7 mouse cellular contexts compared by ENCODE assay signal in the genomic region with DNA sequence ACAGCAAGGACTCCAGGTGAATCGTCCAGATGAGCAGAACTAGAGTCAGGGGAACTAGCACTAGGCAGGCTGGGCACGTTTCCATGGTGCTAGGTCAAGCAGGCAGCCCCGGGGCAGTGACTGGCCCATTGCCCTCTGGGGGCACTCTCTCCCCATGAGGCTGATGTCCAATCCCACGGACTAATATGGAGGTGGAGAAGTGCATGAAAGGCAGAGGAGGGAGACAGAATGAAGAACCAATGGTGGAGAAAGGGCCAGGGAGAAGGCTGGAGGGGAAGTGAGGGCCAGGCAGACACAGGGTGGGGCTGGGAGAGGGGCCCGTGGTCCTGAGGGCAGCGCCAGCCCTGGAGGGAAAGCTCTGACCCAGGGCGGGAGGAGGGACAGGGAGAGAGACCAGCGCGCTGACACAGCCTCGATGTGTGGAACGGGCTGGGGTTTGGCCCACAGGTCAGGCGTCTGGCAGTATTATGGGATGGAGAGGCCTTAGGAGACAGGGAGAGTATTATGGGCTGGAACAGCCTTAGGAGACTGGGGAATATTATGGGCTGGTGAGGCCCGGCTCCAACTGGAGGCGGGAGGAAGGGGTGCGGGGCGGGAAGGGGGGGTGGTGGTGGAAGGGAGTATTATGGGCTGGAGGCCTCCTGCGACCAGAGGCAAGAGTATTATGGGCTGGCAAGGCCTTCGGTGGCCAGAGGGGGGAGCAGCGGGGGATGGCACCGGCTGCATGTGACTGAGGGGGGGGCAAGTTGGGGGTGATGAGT. TPM values are rescaled to one million over a fixed set of nuclear protein-coding genes. Genes with fewer than 3 reads are reported as not detected.
DNase-seq lines count a peak whose midpoint lies in the region; ATAC-seq lines count a peak whose summit lies in the region.

No protein-coding gene starts in this region.

- 3% methylated on average over 20 of the region's 20 CpGs for WGBS in intestine, embryonic 15.5 days

- H3K9ac ChIP-seq in intestine, embryonic 15.5 days: no peak overlapping the region

- H3K4me1 ChIP-seq in intestine, embryonic 15.5 days (replicated peaks): peaks cover 38% of the 10 kb centered on the region

- no peaks in the 10 kb centered on the region for H3K27me3 ChIP-seq in intestine, embryonic 15.5 days (replicated peaks)

- no peaks in the 10 kb centered on the region for H3K36me3 ChIP-seq in intestine, embryonic 15.5 days

- peak overlapping the region; percentile 91 for H3K27ac ChIP-seq in intestine, embryonic 15.5 days

- peak; percentile 43 to 69 for DNase-seq in adrenal gland, postnatal 4 days (ENCODE audit: low spot score in 2 of 2)
- peak; percentile 80 for DNase-seq in embryo, embryonic 11.5 days (ENCODE audit: low read depth, low spot score)
- peak; percentile 72 for DNase-seq in gastrocnemius, postnatal 36 days
- DNase-seq in left cerebral cortex, postnatal 36 days (ENCODE audit: low spot score in 2 of 2): peak; percentile 68 to 71
- peak; percentile 77 for DNase-seq in right cerebral cortex, postnatal 4 days

- peak; percentile 83 for ATAC-seq in intestine, embryonic 15.5 days
- ATAC-seq in megakaryocyte progenitor cell, adult 5-6 weeks (replicated peaks; ENCODE audit: poor library complexity): peak; percentile 54

- intact Hi-C loops in gastrocnemius, postnatal 36 days (cut with DNase I): no loop called here
- intact Hi-C loops in left cerebral cortex, postnatal 36 days (cut with DNase I): loop anchor here (5.0 to 10.0 kb wide), 3 partner anchors 84 to 234 kb away; partner anchors contain the start of genes P3h3 and Zfp384

- H3K4me3 ChIP-seq in intestine, embryonic 15.5 days (replicated peaks): no peak overlapping the region

- peak overlapping the region; percentile 61 for H3K4me2 ChIP-seq in intestine, embryonic 15.5 days (replicated peaks)

- no peaks in the 10 kb centered on the region for H3K9me3 ChIP-seq in intestine, embryonic 15.5 days

RNA-seq across cellular contexts. Expression of gene Chd4, which starts 7.0 kb away (rescaled TPM):
- total RNA-seq in adrenal gland, postnatal 4 days (2021): 100 to 1,000 TPM; 227 to 264 TPM
- total RNA-seq in gastrocnemius, postnatal 36 days (2021): 10 to 100 TPM; 67.6 to 72.2 TPM
- 62.3 and 62.6 TPM in 2 replicates for polyA plus RNA-seq in intestine, embryonic 15.5 days (2015; fragmentation: Nextera tagmentation; extraction: Ambion mirVana)
- 100 to 1,000 TPM; 153 to 166 TPM for total RNA-seq in left cerebral cortex, postnatal 36 days (2021)
- total RNA-seq in megakaryocyte progenitor cell, adult 5-6 weeks (2015): 85.7 and 91.6 TPM in 2 replicates
- 299 and 375 TPM in 2 replicates for total RNA-seq in megakaryocyte progenitor cell, adult 5-6 weeks (2017)

RNA-seq across cellular contexts. Expression of gene Lpar5, which starts 21.0 kb away (rescaled TPM):
- total RNA-seq in adrenal gland, postnatal 4 days (2021): 1 to 10 TPM in 1 of 2 experiments, under 1 TPM in 1; 0.84 to 1.0 TPM
- not detected for total RNA-seq in gastrocnemius, postnatal 36 days (2021)
- 5.8 and 6.1 TPM in 2 replicates for polyA plus RNA-seq in intestine, embryonic 15.5 days (2015; fragmentation: Nextera tagmentation; extraction: Ambion mirVana)
- under 1 TPM; 0.48 to 0.84 TPM for total RNA-seq in left cerebral cortex, postnatal 36 days (2021)
- 6.7 and 10.6 TPM in 2 replicates for total RNA-seq in megakaryocyte progenitor cell, adult 5-6 weeks (2015)
- total RNA-seq in megakaryocyte progenitor cell, adult 5-6 weeks (2017): 3.5 and 6.7 TPM in 2 replicates

RNA-seq across cellular contexts. Expression of gene Acrbp, which starts 39.3 kb away (rescaled TPM):
- 1 to 10 TPM; 7.3 to 8.0 TPM for total RNA-seq in adrenal gland, postnatal 4 days (2021)
- total RNA-seq in gastrocnemius, postnatal 36 days (2021): 1 to 10 TPM; 2.5 to 2.7 TPM
- polyA plus RNA-seq in intestine, embryonic 15.5 days (2015; fragmentation: Nextera tagmentation; extraction: Ambion mirVana): 8.5 and 9.3 TPM in 2 replicates
- total RNA-seq in left cerebral cortex, postnatal 36 days (2021): 10 to 100 TPM in 1 of 2 experiments, 1 to 10 TPM in 1; 8.3 to 13.4 TPM
- 8.1 and 9.5 TPM in 2 replicates for total RNA-seq in megakaryocyte progenitor cell, adult 5-6 weeks (2015)
- total RNA-seq in megakaryocyte progenitor cell, adult 5-6 weeks (2017): 3.6 and 5.8 TPM in 2 replicates

RNA-seq across cellular contexts. Expression of gene Nop2, which starts 43.0 kb away (rescaled TPM):
- total RNA-seq in adrenal gland, postnatal 4 days (2021): 10 to 100 TPM; 36.5 to 36.8 TPM
- 10 to 100 TPM; 14.6 to 19.0 TPM for total RNA-seq in gastrocnemius, postnatal 36 days (2021)
- polyA plus RNA-seq in intestine, embryonic 15.5 days (2015; fragmentation: Nextera tagmentation; extraction: Ambion mirVana): 68.1 and 70.3 TPM in 2 replicates
- 10 to 100 TPM; 26.4 to 26.6 TPM for total RNA-seq in left cerebral cortex, postnatal 36 days (2021)
- 42.8 and 43.7 TPM in 2 replicates for total RNA-seq in megakaryocyte progenitor cell, adult 5-6 weeks (2015)
- total RNA-seq in megakaryocyte progenitor cell, adult 5-6 weeks (2017): 82.3 and 83.8 TPM in 2 replicates

RNA-seq across cellular contexts. Expression of gene Ing4, which starts 49.2 kb away (rescaled TPM):
- 100 to 1,000 TPM; 118 TPM for total RNA-seq in adrenal gland, postnatal 4 days (2021)
- total RNA-seq in gastrocnemius, postnatal 36 days (2021): 10 to 100 TPM; 26.4 to 31.1 TPM
- 96.2 and 103 TPM in 2 replicates for polyA plus RNA-seq in intestine, embryonic 15.5 days (2015; fragmentation: Nextera tagmentation; extraction: Ambion mirVana)
- 10 to 100 TPM; 55.2 to 63.9 TPM for total RNA-seq in left cerebral cortex, postnatal 36 days (2021)
- total RNA-seq in megakaryocyte progenitor cell, adult 5-6 weeks (2015): 22.8 and 25.2 TPM in 2 replicates
- total RNA-seq in megakaryocyte progenitor cell, adult 5-6 weeks (2017): 44.4 and 49.8 TPM in 2 replicates
